Mouse (Mus musculus) heart, postnatal 0 days (tissue): ENCODE measurements around the gene Sox30.

Source experiments
- CTCF ChIP-seq: IDR thresholded peaks from 2 replicates; pipeline ENCODE4 v1.5.1; 2016; ENCODE audit warnings: antibody characterized with exemption, control low read depth, low read depth
- EP300 ChIP-seq: IDR thresholded peaks from 2 replicates; pipeline ENCODE4 v1.6.1; 2016; ENCODE audit warnings: antibody characterized with exemption, low read depth

DNA sequence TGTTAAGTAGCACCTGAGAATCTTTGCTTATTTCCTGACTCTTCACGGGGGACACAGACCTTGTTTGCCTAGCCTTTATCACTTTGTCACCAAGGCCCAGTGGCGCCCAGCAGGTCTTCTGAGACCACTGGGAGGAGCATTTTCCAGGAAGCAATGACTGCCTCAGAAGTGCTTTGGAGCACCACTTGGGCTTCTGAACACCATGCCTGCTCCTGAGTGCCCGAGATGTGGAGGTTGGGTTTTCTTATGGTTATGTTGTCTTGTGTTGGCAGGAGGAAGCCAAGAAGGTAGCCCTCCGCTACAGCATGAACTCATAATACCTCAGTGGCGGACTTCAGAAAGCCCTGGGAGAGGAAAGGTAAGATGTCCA is 80.5 kb downstream of the Sox30 start:
- TF ChIP-seq CTCF (no peak), EP300 (no peak)
